Mouse (Mus musculus) erythroid progenitor cell, adult 5-6 weeks (primary cell): ENCODE data around the gene Fry. TPM values are rescaled to one million over a fixed set of nuclear protein-coding genes. Genes with fewer than 3 reads are reported as not detected.
A peak's percentile ranks its signal among the peaks of the same experiment; 100 is the strongest.

Experiments used
- ATAC-seq: replicated peaks from 2 replicates; pipeline ENCODE4 v1.8.0; 2016; ENCODE audit warnings: moderate number of reproducible peaks, mild to moderate bottlenecking, moderate TSS enrichment, inconsistent platforms; ENCODE audit not compliant: poor library complexity, low FRiP score, severe bottlenecking
- total RNA-seq, 2 experiments: library from RNA; stranded (forward) in 1 of 2; stranded (reverse) in 1 of 2; fragments of 150-400 nt in 1 of 2; fragments of 186-747, 209-891 nt in 1 of 2; gene quantifications; 2 replicates each; pipeline versions ENCODE4 v1.2.3 to v1.2.4; 2015 to 2017; ENCODE audit warnings: low replicate concordance in 2 of 2

Gene Fry
- total RNA-seq (2015; ENCODE audit: low replicate concordance) = 13.8 and 24.1 TPM in 2 replicates
- total RNA-seq (2017; ENCODE audit: low replicate concordance) = 14.8 and 28.3 TPM in 2 replicates

- ATAC-seq = peak; percentile 95
These were observed at the start of gene Fry for GRCm38 (mm10) chr5:150118455-150119241. Fry (plus strand) TSS chr5:150118645.

GRCm38 (mm10) chr5:150070086-150070485 lies 48.4 kb upstream of the Fry start:
- ATAC-seq = no peak

- ATAC-seq = no peak
These were observed 46.7 kb upstream of the Fry start for GRCm38 (mm10) chr5:150071738-150072137.

GRCm38 (mm10) chr5:150079866-150080797 lies 38.3 kb upstream of the Fry start:
- no peak for ATAC-seq

GRCm38 (mm10) chr5:150082696-150083095 lies 35.7 kb upstream of the Fry start:
- ATAC-seq = no peak

GRCm38 (mm10) chr5:150083190-150083589 lies 35.3 kb upstream of the Fry start:
- ATAC-seq = no peak

- ATAC-seq = peak; percentile 61; the same call in 1 of the 2 replicates
These were observed 20.8 kb upstream of the Fry start for GRCm38 (mm10) chr5:150097620-150098019.

- no peak for ATAC-seq
These were observed 19.7 kb upstream of the Fry start for GRCm38 (mm10) chr5:150098754-150099153.

- no peak for ATAC-seq
These were observed 16.7 kb upstream of the Fry start for GRCm38 (mm10) chr5:150101789-150102188.

- no peak for ATAC-seq
These were observed 12.1 kb upstream of the Fry start for GRCm38 (mm10) chr5:150106358-150106757.

- no peak for ATAC-seq
These were observed 7.2 kb upstream of the Fry start for GRCm38 (mm10) chr5:150111236-150111635.

- no peak for ATAC-seq
These were observed 4.4 kb upstream of the Fry start for GRCm38 (mm10) chr5:150114007-150114406.

- no peak for ATAC-seq
These were observed 3.7 kb upstream of the Fry start for GRCm38 (mm10) chr5:150114778-150115177.

- no peak for ATAC-seq
These were observed 3.0 kb upstream of the Fry start for GRCm38 (mm10) chr5:150115271-150116092.

GRCm38 (mm10) chr5:150116216-150116905 lies 2.1 kb upstream of the Fry start:
- ATAC-seq = no peak

- no peak for ATAC-seq
These were observed 1.6 kb upstream of the Fry start for GRCm38 (mm10) chr5:150116906-150117216.

- no peak for ATAC-seq
These were observed 356 bp upstream of the Fry start for GRCm38 (mm10) chr5:150118124-150118454.

GRCm38 (mm10) chr5:150120676-150121075 lies 2.2 kb downstream of the Fry start:
- no peak for ATAC-seq

- no peak for ATAC-seq
These were observed 3.6 kb downstream of the Fry start for GRCm38 (mm10) chr5:150122095-150122494.

- no peak for ATAC-seq
These were observed 4.1 kb downstream of the Fry start for GRCm38 (mm10) chr5:150122571-150122970.
